Comparison of ENCODE assay signal across 7 mouse cellular contexts in the genomic region with DNA sequence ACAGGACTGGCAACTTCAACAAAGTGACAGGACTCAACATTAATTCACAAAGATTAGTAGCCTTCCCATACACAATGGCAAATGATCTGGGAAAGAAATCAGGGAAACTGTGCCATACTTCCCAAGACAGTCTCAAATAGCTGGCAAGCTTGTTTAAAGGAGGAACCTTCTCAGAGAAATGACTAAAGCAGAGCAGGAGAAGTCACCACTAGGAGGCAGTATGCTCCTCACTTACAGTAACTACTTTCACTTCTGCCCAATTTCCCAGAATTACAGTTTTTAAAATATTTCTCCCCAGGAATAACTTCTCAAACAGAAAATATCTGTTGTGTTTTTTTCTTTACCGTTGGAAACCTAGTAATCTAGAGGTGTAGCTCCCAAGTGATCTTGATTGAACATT. TPM values are rescaled to one million over a fixed set of nuclear protein-coding genes. Genes with fewer than 3 reads are reported as not detected.
DNase-seq lines count a peak whose midpoint lies in the region; ATAC-seq lines count a peak whose summit lies in the region.

No protein-coding gene starts in this region.

- no peak for ATAC-seq in erythroblast, adult 5-6 weeks (replicated peaks; ENCODE audit: low FRiP score, poor library complexity, severe bottlenecking)

- DNase-seq in layer of hippocampus, adult 11-12 months (ENCODE audit: low spot score) = peak; percentile 51
- no peak for DNase-seq in layer of hippocampus, adult 8-10 months (ENCODE audit: low spot score in 2 of 2)
- DNase-seq in CD8-positive naive resting alpha-beta T cell, adult 2 months (ENCODE audit: low read depth in 2 of 2, low spot score in 2 of 2) = peak; percentile 34 to 53
- peak; percentile 68 for DNase-seq in NIH3T3 (ENCODE audit: low read depth)
- peak; percentile 36 for DNase-seq in forelimb bud, embryonic 11.5 days (ENCODE audit: low read depth, low spot score)
- peak; percentile 69 for DNase-seq in lung, postnatal 25 days (ENCODE audit: low spot score)

RNA-seq across cellular contexts. Expression of a gene that starts 4.2 kb away (rescaled TPM):
- total RNA-seq in layer of hippocampus, adult 8-10 months (2022) = under 1 TPM in 2 of 4 experiments, not detected in 2; 0.20 TPM
- 2.5 and 2.9 TPM in 2 replicates for total RNA-seq in erythroblast, adult 5-6 weeks (2015; ENCODE audit: low replicate concordance)
- total RNA-seq in erythroblast, adult 5-6 weeks (2017; ENCODE audit: low replicate concordance) = 5.7 and 6.0 TPM in 2 replicates

Comparison
In these comparisons a context has a peak if more than half of its experiments do, and no peak if none do; other contexts are left out.
1. DNase-seq: peak in layer of hippocampus, adult 11-12 months (single experiment), CD8-positive naive resting alpha-beta T cell, adult 2 months (2 of 2), NIH3T3 (single experiment), forelimb bud, embryonic 11.5 days (single experiment) and lung, postnatal 25 days (single experiment); none in layer of hippocampus, adult 8-10 months (0 of 2).